Mouse (Mus musculus) megakaryocyte, embryonic 14.5 days (primary cell): Measurements from ENCODE around the gene Olfr281.

Source experiments
- FLI1 ChIP-seq: IDR thresholded peaks from 2 replicates; pipeline ENCODE4 v1.6.1; 2012; ENCODE audit warnings: low read length, inconsistent platforms, mixed read lengths
- GATA1 ChIP-seq: IDR thresholded peaks from 3 replicates; pipeline ENCODE4 v1.6.1; 2012; ENCODE audit warnings: mixed read lengths, low read length, inconsistent platforms, borderline replicate concordance

- TF ChIP-seq GATA1 (no peak), FLI1 (no peak)
Observed at GRCm38 (mm10) chr15:98444561-98444960, 7.8 kb upstream of the Olfr281 start.
